Mouse (Mus musculus) bone marrow, adult 2 months (tissue): ENCODE results near the gene Tnfsf18. TPM values are rescaled to one million over a fixed set of nuclear protein-coding genes. Genes with fewer than 3 reads are reported as not detected.

ENCODE experiments used
- H3K27ac ChIP-seq: fragments of 200-500 bp; 2 replicates; pipeline ENCODE4 v1.5.1; 2012; ENCODE audit warnings: low read depth, mild to moderate bottlenecking, control low read depth, inconsistent platforms, low read length; ENCODE audit not compliant: control insufficient read depth, poor library complexity, insufficient read depth
- H3K4me1 ChIP-seq: fragments of 200-500 bp; 2 replicates; pipeline ENCODE4 v1.6.1; 2011; ENCODE audit warnings: low read length; ENCODE audit not compliant: control insufficient read depth, insufficient read depth
- H3K4me3 ChIP-seq: fragments of 200-500 bp; replicated peaks from 2 replicates; pipeline ENCODE3; 2011; ENCODE audit warnings: mild to moderate bottlenecking, low read depth, low read length, control low read depth; ENCODE audit not compliant: control insufficient read depth
- CTCF ChIP-seq: fragments of 200-500 bp; IDR thresholded peaks from 2 replicates; pipeline ENCODE4 v1.5.1; 2011; ENCODE audit warnings: low read length, control low read depth; ENCODE audit not compliant: control insufficient read depth, insufficient read depth
- POLR2A ChIP-seq: fragments of 200-500 bp; IDR thresholded peaks from 2 replicates; pipeline ENCODE4 v1.6.1; 2011; ENCODE audit warnings: low read depth, mild to moderate bottlenecking, control low read depth, low read length, borderline replicate concordance; ENCODE audit not compliant: control insufficient read depth
- WGBS: fragments of 180-500 bp; shearing (Covaris S2); methylation state at CpG from one replicate; pipeline ENCODE4 v1.1.7; 2018; 5-methylcytosine and 5-hydroxymethylcytosine counted together
- polyA plus RNA-seq: library from polyadenylated mRNA; stranded (reverse); fragments of >200 nt; gene quantifications from 2 replicates; pipeline ENCODE4 v1.2.4, GENCODE M21; 2011; ENCODE audit warnings: low replicate concordance; ENCODE audit not compliant: missing spikeins, insufficient read depth, insufficient read length

Gene Tnfsf18
- polyA plus RNA-seq: not detected in 2 replicates

DNA sequence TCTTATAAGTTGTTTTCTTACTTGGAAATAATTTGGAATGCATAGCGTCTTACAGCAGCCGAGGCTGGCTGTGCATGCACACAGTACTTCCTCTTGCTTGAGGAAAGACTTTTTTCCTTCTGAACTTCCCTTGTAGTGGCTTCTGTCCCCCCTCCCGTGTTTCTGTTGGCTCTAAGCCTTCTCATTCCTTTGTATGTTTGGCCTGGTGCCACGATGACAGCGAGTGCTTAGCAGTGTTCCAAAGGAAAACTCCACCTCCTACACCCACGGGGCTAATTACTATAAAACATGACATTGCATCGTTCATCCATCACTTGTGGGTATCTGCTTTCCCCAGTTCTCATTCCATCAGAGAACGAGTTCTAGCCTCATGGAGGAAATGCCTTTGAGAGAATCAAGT, at the start of gene Tnfsf18:
Gene Tnfsf18 (plus strand): TSS at position 313 of the 400 bp plus-strand sequence.
- 10% methylated on average over 8 of the region's 8 CpGs for WGBS
- H3K4me1 ChIP-seq: no peaks in the 10 kb centered on the region
- TF ChIP-seq CTCF (no peak), POLR2A (no peak)
- H3K27ac ChIP-seq: no peak within 1 kb of the TSS
- H3K4me3 ChIP-seq: no peak within 1 kb of the TSS

DNA sequence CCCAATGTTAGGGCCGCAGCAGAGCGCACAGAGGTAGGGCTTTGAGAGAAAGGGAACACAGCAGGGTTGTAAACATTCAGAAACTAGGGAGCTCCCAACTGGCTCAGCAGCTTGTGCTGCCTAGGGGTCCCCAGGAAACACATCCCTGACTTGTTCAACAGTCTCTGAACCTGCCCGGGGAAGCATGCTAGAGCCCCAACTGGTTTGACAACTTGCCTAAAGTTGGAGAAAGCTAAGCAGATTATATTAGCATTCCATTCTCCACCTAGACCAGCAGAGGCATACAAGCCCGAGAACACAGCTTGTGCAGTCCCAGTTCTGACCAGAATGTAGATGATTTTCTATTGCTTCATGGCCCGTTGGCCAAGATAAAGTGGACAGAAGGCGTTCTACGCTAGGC, 49.6 kb upstream of the Tnfsf18 start:
- no peak overlapping the region for H3K27ac ChIP-seq
- WGBS: 92% methylated on average over 7 of the region's 7 CpGs

DNA sequence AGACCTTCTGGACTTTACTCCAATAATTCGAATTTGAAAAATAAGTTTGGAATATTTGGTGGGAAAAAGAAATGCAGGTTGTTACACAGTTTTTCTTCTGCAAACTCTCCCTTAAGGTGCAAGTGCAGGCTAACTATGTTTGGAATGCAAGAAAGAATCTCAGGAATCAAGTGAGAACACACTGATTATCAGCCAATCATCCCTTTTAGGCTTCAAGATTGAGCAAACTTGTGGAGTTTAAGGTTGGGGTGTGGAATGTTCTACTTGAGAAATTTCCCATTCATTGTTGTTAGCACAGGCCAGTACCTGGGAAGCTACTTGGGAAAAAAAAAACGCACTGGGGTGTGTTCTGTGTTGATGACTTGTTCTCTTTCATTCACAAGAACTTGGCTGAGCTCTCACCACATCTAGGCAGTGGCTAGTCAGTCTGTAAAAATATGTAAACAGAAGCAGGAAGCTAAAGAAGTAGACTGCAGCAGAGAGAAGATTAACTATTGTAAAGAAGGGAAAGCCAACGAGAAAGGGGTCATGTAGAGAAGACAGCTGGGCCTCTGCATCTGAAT, 42.7 kb upstream of the Tnfsf18 start:
- H3K4me3 ChIP-seq: no peak overlapping the region
- H3K4me1 ChIP-seq: no peaks in the 10 kb centered on the region
- no peak overlapping the region for H3K27ac ChIP-seq
- TF ChIP-seq CTCF: no peak
- no peak for TF ChIP-seq POLR2A
- 55% methylated on average over 3 of the region's 3 CpGs for WGBS

More for the DNA sequence above, 49.6 kb upstream of the Tnfsf18 start:
- Histone ChIP-seq H3K4me1 (no peaks in the 10 kb centered on the region), H3K4me3 (no peak overlapping the region)
- TF ChIP-seq POLR2A (no peak), CTCF (no peak)

DNA sequence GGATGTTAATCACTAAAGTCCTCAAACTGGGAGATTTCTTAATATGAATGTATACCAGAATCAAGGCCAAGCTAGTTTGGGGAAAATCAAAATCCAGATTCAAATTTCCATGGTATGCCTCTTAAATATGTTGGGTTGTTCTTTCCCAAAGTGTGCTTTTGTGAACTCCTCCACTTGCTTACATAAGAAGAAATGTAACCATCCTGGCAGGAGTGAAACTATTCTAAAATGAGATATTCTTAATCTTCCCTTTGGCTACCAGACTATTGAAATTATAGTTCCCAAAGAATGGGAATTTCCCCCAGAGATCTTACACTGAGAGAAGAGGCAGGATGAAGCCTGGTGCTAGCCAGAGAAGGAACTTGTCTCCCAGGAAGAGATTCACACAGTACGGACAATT, 42.2 kb upstream of the Tnfsf18 start:
- 94% methylated on average over 1 of the region's 1 CpGs for WGBS
- H3K4me1 ChIP-seq: no peaks in the 10 kb centered on the region
- H3K27ac ChIP-seq: no peak overlapping the region
- H3K4me3 ChIP-seq: no peak overlapping the region
- TF ChIP-seq CTCF: no peak
- no peak for TF ChIP-seq POLR2A

DNA sequence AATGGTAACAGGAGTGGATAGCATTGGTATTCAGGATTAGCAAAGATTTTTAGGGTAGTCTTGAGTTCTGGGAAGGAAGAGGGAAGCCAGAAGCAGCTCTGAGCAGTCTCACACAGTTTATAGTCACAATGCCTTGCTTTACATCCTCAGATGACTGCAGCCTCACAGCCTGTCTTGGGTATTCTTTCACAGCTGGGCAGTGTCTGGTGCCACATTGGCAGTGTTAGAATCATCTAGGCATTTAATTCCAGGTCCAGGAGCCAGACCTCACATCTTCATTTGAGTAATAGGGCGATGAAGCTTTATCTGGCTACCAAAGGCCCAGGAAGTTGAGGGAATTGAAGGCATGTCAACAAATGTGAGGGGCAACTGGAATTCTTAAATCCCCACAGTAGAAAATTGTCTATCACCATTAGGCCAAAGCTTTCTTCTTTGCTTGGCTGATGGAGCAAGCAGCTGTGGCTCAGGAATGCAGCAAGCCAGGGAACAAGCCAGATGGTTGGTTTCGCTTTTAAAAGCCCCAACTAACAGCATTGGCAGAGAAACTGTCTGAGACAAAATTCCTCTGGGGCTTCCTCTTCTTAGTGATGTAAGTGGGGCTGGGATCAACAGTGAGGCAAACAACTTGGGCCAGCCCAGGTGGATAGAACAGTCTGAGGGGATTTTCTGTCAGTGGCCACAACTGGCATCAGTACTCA, 30.9 kb upstream of the Tnfsf18 start:
- TF ChIP-seq POLR2A (no peak), CTCF (no peak)
- Histone ChIP-seq H3K4me3 (no peak overlapping the region), H3K27ac (no peak overlapping the region), H3K4me1 (no peaks in the 10 kb centered on the region)
- 60% methylated on average over 2 of the region's 2 CpGs for WGBS

DNA sequence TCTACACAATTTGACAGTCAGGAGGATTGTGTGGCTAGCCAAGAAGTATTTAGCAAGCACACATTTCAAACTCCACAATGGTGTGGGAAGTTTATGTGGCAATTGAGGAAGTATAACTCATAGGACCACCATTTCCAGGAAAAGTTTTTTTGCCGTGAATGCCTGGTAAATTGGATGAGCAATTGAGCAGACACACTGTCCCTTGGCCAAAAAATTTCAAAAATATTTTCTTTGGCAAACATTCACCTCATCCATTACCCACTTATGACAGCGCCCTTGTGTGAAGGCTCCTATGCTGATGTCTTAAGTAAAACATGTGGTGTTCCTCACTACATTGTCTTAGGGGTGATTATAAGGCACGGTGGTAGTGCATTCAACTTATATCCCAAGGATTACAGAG, 17.2 kb upstream of the Tnfsf18 start:
- no peak overlapping the region for H3K4me3 ChIP-seq
- WGBS: 70% methylated on average over 3 of the region's 3 CpGs
- no peak for TF ChIP-seq CTCF
- no peak for TF ChIP-seq POLR2A
- H3K27ac ChIP-seq: no peak overlapping the region
- H3K4me1 ChIP-seq: no peaks in the 10 kb centered on the region; the same call in 1 of the 2 replicates

DNA sequence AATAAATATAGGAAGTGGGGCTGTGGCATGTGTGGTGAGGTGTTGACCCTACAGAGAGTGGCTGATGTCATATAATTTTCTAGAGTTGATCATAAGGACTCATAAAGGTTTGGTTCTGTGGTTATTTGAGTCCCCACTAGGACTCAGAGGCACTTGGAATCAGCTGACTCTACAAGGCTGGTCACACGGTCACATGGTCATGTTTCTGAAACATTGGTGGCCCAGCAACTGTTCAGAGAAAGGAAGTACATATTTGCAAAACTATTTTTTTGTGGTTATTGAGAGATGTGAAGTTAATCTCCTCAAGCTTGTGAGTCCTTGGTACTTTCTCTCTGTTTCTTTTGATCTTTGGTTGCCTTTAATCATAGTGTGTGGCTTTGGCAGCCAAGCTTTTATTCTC, 14.6 kb upstream of the Tnfsf18 start:
- Histone ChIP-seq H3K4me1 (no peaks in the 10 kb centered on the region; the same call in 1 of the 2 replicates), H3K27ac (no peak overlapping the region), H3K4me3 (no peak overlapping the region)
- TF ChIP-seq CTCF (no peak), POLR2A (no peak)
- WGBS: 58% methylated on average over 1 of the region's 1 CpGs

DNA sequence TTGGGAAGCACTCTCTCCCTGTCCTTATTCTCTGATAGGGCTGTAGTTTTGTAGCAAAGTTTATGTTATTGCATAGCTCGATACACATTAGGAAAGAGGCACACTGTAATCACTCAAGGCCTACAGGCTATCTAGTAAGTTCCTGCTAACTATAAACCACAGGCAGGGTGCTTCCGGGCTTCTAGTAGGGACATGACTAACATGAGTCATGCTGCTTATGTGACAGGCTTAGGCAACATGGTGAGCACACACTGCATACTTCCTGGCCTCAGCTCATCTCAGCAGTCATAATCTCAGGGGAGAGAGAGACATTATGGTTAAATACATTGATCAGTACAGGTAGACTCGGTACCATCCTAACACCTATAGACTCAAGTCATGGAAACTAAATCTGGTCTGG, 12.2 kb upstream of the Tnfsf18 start:
- H3K4me3 ChIP-seq: no peak overlapping the region
- H3K4me1 ChIP-seq: no peaks in the 10 kb centered on the region; the same call in 1 of the 2 replicates
- no peak for TF ChIP-seq CTCF
- TF ChIP-seq POLR2A: no peak
- H3K27ac ChIP-seq: no peak overlapping the region
- WGBS: 34% methylated on average over 3 of the region's 3 CpGs
